Mouse (Mus musculus) T-helper 1 cell (primary cell): ENCODE results near the gene Ubr7.

ENCODE experiments used
- in situ Hi-C: fragments of 300-600 bp; cut with MboI, MseI; formaldehyde crosslinking; loops from one replicate; pipeline ENCODE4 v1.15.1; 2025; ENCODE audit warnings: high pct_unique_total_duplicates

Gene Ubr7

DNA sequence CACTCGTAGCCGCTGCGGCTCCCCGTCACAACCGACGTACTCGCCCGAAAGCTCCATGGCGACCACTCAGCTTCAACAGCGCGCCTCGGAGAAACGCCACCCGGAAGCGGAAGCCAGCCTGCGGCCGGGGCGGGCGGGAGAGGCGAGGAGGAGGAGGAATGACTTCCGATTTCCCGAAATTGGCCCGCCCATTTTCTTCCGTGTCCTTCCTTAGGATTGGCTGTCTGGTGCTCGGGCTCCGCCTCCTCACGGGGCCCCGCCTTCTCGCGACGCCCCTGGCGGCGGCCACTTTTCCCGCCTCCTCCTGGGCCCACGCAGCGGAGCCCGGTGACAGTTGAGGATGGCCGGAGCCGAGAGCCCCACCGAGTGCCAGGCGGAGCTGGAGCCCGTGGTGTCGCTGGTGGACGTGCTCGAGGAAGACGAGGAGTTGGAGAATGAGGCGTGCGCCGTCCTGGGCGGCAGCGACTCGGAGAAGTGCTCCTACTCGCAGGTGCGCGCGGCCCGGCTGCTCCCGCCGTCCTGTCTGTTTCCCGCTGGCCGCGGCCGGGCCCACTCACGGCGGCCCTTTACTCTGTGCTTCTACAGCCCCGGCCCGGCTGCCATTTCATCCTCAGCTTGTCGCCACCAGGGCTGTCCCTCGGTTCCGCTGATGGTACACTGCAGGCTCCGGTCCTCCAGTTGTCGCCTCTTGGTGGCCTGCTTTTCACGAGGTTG lies at the start of gene Ubr7, which contains the start of the genes Gm28051 and Gon7:
Gene Ubr7, plus strand, starts transcription at position 279 of the 714 bp plus-strand sequence.
Gene Gm28051, minus strand, starts transcription at position 77 of the 714 bp plus-strand sequence.
Gene Gon7, minus strand, starts transcription at position 115 of the 714 bp plus-strand sequence.
- in situ Hi-C loops: no loop called here

DNA sequence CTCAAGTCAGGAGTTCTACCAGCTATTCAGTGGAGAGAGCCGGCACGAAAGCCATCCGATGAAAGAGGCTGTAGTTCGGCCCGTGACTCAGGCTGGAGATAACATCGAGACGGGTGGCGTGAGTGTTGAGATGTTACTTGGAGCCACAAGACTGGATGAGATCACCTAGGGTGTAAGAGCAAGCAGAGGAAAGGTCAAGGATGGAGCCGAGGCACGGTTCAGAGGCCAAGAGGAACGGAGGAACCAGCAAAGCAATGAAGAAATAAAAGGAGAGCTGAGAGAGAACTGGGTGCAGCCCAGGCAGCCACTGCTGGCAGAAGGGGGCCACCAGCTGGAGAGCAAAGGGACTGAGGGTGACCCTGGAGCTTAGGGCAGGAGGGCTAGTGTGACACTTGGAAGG lies 49.5 kb upstream of the Ubr7 start:
- in situ Hi-C loops: no loop called here

DNA sequence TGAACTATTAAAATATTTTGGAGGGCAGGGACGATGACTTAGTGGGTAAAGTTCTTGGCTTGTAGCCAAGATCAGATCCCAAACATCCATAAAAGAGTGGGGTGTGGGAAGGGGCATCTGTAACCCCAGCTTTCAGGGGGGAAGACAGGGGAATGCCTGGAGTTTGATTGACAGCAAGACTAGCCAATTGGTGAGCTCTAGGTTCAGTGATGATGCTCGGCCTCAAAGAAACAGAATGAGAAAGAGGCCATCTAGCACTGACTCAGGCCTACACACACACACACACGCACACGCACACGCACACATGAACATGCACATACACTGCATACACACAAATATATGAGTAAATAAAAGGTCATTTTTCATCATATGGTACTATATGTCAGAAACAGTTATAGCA lies 47.9 kb upstream of the Ubr7 start:
- in situ Hi-C loops: no loop called here

DNA sequence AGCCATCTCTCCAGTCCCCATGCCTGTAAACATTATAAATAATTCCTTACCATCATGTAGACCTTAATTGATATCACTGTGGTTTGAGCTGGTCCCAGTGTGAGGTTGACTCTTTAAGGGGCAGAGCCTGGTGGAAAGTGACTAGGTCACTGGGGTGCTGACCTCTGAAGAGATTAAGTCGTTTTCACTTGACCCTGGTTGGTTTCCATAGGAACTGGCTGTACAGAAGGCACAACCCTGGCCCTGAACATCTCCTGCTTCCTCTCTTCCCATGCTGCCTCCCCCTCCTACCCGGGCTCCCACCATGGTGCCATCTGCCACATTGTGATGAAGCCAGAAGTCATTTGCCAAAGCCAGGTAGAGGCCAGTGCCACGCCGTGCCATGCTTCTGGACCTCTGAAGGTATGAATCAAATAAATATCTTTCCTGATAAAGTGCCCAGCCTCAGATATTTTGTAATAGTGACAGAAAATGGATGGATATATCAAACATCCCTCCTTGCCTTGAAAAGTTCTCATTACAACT lies 46.9 kb upstream of the Ubr7 start:
- in situ Hi-C loops: no loop called here

DNA sequence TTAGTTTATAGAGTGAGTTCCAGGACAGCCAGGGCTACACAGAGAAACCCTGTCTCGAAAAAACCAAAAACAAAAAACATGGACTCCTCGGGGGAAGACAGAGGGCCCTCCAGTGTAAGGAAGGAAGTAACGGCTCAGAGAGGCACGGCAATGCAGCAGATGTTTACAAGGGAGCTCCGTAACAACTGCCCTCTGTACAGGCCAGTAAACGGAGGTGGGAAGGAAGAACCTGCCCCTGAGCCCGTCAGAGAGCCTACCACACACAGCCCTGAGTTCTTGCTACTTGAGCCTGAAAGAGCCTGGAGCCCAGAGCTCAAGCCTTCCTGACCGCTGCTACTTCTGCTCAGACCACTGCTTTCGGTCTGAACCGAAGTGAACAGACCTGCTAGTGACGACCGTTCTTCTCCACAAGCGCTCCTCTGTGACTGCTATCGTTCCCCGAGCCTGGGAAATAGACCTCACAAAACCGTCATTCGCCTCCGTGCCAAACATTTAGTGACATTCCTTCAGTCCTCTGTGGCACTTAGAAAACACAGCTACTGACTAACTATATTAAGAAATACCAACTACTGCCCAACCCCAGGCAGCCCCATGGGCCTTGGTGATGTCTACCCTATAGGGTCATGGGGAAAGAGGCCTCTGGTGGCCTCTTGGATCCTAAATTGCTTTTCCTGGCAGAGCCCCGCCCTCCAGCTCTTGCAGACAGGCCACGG lies 44.5 kb upstream of the Ubr7 start:
- in situ Hi-C loops: no loop called here

DNA sequence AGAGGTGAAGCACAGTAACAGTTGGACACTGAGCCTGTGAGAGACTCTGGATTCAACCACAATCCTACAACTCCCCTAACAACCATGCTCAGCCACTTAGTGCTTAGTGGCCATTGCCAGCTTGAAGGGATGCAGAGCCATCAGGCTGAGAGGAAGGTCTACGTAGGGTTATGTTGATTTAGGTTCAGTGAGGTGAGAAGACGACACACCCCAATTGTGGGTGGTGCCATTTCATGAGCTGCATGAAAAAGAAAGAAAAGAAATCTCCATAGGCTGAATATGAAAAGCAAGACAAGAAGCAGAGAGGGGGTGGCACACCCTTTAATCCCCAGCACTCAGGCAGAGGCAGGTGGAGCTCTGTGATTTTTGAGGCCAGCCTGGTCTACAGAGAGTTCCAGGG lies 43.7 kb upstream of the Ubr7 start:
- in situ Hi-C loops: no loop called here

DNA sequence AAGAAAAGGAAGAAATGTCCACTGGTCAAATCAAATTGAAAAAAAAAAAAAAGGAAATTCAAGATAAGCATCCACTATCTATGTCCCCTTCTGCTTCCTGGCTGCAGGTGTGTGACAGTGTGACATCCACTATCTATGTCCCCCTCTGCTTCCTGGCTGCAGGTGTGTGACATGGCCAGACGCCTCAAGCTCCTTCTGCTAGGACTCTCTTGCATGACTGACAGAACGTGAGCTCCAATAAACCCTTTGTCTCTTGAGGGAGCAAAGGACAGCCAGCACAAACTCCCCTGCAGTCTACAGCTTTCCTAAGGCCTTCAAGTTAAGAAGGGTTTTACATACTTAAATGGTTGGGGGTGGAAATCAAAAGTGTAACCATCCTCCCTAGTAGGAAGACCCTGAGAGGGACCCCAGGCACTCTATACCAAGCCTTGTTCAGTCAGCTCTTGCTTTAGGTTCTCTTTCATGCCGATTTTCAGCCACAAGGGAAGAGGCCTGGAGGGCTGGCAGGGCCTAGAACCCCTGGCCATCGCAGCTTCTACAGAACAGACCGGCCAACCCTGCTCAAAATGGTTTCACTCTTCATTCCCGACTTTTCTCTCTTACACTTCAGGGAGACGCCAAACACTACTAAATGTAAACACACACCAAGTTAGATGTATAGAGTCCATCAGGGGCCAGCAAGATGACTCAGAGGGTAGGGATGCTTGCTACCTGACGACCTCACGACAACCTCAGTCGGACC lies 42.9 kb upstream of the Ubr7 start:
- in situ Hi-C loops: no loop called here

DNA sequence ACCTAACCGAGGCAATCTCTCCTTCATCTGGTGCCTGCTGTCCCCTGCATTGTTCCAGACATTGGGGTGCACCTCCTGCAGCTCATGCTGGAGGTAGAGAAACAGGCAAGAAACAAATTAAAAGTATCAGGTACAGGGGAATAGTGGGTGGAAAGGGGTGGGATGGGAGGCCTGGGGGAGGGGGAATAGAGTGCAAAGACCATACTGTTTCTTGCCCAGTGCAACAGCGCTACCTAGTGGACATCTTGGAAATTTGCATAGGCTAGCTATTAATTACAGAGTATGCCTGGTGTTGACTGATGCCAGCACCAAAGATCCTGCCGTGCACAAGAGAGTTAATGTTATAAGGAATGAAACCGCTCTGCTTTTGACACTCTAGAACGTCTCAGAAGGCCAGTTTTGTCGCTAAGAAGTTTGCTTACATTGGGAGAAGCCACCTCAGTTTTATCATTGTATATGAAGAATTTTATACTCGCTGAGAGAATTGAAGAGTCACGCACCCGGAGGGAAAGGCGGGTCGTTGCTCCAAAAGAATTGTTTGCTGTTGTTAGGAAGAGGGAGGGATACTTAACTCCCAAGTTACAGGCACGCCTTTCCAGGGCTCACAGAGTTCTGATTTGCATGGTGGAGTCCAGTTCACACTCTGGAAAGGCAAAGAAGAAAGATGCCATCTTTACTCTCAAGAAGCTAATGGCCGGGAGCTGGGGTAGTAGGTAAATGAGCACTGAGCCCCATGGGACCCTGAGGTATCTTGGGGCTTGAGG lies 38.0 kb upstream of the Ubr7 start:
- in situ Hi-C loops: no loop called here

DNA sequence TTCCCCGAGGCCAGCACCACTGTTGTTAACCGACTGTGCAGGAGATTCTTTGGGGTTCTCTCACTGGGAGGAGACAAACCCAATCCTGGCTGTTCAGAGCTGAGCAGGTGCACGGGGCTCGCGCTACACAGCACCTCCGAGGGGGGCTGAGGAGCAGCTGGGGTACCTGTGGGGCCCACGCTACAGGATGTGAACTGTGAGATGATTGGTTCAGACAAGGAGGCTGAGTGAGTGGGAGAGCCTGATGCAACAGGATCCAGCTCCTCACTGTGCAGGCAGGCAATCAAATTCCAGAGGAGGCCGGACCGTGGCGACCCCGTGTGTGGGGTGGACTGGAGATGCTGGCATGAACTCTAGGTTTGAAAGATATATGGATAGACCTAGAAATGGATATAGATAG lies 35.3 kb upstream of the Ubr7 start:
- in situ Hi-C loops: no loop called here

DNA sequence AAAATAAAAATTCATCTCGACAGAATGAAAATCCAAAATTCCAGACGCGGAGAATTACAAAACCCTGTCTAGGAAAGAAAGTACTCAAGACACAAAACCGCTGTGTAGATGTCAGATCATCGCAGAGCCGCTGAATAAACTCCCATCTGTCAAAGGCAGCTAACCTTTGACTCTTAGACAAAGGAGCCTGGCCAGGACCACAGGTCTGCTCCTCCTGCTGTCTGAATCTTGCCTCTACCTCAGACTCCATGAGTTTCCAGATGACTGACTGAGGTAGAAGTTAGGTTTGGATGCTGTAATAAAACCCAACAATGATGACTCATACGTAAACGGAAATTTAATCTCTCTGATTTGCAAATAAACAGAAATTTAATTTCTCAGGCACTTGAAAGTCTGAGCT lies 34.8 kb upstream of the Ubr7 start:
- in situ Hi-C loops: no loop called here

DNA sequence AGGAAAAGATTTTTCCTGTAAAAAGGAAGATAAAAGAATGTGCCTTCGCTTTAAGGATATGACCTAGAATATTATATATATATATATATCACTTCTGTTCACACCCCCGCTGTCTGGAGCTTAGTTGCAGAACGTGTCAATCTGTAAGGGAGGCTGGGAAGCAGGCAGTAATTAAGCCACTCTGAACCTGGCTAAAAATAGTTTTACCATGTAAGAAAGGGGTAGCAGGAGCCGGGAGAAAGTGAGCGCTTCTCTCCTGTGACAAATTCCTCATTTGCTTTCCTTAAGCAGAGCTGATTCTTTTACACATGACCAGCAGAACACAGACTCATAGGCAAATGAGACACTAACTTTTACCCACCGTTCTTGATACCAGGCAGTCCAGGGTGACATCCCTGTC lies 33.9 kb upstream of the Ubr7 start:
- in situ Hi-C loops: no loop called here

DNA sequence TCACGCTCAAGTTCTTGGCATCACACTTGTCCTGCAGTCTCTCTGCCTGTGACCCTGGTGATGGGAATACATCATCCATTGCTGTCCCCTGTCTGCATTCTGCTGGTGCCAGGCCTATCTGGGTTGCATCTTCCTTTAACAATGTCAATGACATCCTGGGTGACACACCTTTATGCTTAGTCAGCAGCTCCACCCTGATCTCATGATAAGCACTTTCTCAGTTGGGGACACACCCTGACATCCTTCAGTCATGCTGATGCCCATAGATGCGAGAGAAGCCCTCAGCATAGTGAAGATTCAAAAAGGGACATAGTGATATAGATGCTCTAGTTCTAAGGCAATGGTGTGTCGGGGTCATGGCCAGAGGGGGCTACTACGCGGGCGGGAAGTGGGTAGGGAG lies 32.6 kb upstream of the Ubr7 start:
- in situ Hi-C loops: loop anchor here (5.0 kb wide), 1 partner anchor 143 kb away; no protein-coding TSS in a partner anchor

DNA sequence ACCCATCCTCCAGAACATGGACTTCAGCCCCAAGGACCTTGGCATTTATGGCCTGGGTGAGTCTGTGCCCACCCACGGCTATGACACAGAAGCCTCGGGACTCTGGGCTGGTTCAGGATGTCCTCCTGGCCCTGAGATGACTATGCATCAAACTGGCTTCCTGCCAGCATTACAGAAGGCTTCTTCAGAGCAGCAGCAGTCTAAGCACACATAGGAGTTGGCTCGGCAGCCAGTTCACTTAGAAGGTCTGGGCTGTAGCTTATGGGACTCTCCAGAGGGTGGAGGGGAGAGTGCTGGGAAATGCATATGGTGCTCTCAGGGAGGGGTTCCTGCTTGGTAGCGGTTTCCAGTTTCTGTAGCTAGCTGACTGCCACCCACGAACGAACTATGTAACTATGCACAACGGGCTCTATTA lies 32.0 kb upstream of the Ubr7 start:
- in situ Hi-C loops: loop anchor here (5.0 kb wide), 1 partner anchor 143 kb away; no protein-coding TSS in a partner anchor

DNA sequence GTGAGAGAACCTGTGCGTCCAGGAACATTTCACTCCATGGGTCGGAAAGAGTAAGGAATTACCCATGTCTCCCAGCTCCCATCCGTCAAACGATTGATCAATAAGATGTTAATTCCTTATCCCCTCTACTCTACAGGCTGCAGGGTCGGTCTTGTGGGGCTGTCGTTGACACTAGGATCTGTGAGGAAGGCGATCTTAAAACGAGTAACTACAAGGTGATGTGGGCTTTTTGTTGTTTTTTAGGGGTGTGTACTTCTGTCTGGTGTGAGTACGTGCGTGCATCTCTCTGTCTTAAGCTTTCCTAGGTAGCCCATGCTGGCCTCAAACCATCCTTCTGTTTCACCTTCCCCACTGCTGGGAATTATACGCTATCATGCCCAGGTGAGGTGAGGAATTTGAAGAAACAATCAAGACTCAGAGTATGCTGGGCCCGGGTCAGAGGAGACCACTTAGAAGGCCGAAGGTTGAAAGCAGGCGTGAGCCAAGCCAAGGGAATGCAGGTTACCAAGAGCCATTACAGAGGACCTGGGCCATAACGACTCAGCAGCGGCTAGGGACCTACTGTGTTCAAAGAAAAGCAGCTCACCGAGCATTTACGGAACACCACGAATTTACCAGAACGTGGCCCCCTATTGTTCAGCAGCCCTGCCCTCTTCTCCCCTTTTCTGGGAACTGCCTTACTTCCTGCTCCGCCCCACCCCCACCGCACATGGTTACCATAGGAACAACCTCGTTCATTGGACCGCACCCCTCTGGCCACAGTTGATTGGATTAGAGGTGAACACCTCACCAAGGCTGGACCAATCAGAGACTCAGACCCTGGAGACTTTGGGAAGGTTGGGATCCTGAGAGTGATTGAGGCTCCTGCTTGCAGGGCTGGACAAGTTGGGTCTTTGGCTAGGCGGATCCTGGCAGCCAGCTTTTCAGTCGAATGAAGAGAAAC lies 27.6 kb upstream of the Ubr7 start:
- in situ Hi-C loops: loop anchor here (5.0 kb wide), 1 partner anchor 148 kb away; no protein-coding TSS in a partner anchor

DNA sequence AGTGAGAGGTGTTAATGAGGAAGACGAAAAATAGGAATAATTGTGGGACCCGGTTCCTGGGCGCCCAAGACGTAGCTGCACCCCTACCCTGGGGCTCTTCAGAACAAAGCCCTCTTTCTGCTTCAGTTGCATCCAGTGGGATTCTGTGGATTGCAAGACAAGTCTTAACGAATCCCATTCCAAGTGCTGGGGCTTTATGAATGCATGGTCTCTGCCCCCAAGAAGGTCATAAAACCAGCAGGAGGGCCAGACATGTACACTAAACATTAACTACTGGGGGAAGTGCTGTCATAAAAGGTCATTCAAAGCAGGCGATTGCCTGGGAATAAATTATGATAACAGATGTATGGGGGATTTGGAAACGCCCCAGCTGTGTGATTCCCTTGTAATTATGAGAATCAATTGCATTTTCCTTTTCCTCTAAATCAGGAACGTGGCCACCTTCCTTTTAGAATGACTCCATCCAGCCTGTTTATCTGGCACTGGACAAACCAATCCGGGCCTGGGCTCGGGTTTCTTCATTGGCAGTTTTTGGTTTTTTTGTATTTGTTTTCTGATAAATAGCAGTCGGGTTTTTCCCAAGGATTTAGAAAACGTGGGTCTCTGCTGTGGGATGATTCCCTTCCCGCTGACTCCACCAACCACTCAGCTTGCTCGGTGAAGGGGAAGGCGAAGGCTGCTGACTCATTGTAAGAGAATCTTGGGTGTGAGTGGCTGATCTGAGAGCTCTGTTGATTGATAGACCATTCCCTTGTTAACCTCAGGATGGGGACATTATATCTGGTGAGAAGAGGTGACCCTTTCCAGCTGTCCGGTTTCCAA lies 26.8 kb upstream of the Ubr7 start:
- in situ Hi-C loops: no loop called here

DNA sequence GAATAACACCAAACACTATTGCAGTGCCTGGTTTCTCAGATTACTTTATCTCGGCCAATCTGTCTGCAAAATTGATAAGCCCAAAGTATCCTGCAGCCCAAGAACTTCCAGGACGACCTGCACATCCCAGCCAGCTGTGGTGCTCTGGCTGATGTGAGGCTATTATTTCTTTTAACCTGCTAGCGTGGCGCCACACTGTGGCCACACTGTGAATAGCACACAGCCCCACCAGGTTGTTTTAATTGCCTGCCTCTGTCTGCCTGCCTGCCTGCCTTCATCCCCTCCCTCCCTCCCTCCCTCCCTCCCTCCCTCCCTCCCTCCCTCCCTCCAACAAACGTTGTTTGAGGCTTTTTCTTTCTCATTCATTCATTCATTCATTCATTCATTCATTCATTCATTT lies 24.4 kb upstream of the Ubr7 start:
- in situ Hi-C loops: no loop called here

DNA sequence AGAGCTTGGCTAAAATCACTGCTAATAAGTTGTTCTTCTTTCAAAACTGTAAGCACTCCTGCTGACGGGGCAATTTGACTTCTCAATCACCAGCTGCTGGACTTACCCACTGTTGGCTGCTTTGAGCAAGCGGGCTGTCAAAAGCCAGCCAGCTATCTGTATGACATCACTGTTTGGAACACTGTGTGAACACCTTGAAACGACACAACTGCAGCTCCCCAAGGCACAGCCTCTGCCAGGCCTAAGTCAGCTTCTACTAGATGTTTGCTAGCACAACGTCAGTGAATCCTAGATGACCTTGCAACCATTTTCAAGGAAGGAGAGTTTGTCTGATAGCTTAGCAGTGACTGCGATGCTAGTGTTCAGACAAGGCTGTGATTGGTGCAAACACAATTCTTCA lies 18.7 kb upstream of the Ubr7 start:
- in situ Hi-C loops: no loop called here

DNA sequence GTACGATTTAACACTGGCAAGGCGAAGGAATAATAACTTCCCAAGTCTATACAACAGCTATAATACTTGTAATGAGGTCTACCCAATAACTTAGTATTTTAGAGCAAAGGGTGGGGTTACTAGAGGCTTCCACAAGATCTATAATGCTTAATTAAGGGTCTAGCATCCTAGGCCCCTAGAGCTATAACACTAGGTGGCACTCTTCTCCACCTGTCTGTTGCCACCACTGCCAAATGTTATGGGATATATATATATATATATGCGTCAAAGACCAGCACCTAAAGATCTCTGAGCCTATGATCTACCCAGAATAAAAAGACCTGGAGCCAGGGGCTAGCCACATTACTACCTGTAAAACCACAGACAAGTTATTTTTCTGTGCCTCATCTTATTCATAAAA lies 17.5 kb upstream of the Ubr7 start:
- in situ Hi-C loops: loop anchor here (5.0 kb wide), 1 partner anchor 142 kb away; no protein-coding TSS in a partner anchor

DNA sequence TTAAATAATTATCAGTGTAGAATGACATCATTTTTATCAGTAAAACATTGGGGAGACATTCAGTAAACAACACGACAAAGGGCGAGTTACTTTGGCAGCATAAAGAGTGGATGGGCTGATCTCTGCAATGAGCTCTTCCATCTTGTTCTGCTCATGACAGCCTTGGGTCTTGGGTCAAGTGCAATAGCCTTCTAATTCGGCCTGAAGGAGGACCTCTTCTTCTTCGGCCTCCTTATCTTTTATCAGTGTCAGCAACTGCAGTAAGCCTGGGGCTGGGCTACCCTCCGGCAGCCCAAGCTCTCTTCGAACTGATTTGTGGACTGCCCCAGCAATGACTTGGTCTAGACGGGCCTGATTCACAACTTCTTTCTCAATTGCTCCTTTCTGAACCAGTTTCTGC lies 15.7 kb upstream of the Ubr7 start:
- in situ Hi-C loops: loop anchor here (5.0 kb wide), 1 partner anchor 140 kb away; no protein-coding TSS in a partner anchor
